Mouse (Mus musculus) lung, postnatal 4 days (tissue): Measurements from ENCODE around the gene Vrtn.

Experiments
- DNase-seq, 2 experiments: peaks; one replicate each; pipeline ENCODE4 v3.0.0; 2021

Vrtn gene

DNA sequence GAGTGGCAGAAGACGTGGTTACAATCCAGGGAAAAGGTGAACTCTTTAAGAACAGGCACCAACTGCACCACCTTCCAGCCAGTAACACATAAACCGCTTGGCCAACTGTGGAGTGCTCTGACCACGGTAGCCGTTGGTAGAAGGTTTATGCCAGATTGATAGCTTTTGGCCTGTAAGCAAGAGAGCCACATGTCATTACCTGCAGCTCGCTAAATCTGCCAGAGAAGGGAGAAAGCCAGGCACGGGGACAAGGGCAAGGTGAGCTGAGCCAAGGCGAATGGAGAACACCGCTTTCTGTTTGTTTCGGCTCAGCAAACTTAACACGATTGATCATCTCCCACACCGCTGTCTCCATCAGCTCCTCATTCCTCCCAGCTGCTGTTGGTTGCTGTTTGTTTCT is 48.2 kb downstream of the Vrtn start:
- DNase-seq: no peak

DNA sequence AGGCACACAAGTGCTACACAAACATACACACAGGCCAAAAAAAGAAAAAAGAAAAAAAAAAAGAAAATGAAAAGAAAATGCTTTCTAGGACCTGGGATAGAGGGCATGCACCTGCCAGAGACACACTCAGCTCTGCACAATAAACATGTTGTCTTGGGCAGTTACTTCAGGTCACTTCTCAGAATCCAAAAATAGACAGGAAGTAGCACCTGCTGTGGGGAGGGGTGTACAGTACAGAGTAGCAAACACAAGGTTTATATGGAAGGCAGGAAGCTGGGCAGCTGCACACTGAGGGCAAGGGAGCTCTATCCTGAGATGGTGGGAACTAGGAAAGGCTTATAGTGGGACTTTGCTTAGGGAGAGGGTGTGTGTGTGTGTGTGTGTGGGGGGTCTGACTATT is 50.5 kb downstream of the Vrtn start:
- no peak for DNase-seq

DNA sequence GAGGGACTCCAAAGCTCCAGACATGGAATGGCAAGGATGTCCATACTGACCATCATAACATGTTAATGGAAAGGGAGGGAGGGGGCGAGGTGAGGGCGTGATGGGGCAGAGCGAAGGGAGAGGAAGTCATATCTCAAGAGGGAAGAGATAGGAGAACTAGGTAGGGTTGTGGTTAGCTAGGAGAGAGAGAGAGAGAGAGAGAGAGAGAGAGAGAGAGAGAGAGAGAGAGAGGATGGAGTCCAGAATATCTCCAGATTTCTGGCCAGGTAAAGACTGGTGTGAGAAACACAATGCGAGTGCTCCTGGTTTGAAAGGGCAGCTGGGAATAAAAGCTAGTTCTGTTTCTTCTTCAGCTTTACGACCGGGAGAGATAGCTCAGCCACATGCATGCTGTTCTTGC is 51.3 kb downstream of the Vrtn start:
- no peak for DNase-seq

DNA sequence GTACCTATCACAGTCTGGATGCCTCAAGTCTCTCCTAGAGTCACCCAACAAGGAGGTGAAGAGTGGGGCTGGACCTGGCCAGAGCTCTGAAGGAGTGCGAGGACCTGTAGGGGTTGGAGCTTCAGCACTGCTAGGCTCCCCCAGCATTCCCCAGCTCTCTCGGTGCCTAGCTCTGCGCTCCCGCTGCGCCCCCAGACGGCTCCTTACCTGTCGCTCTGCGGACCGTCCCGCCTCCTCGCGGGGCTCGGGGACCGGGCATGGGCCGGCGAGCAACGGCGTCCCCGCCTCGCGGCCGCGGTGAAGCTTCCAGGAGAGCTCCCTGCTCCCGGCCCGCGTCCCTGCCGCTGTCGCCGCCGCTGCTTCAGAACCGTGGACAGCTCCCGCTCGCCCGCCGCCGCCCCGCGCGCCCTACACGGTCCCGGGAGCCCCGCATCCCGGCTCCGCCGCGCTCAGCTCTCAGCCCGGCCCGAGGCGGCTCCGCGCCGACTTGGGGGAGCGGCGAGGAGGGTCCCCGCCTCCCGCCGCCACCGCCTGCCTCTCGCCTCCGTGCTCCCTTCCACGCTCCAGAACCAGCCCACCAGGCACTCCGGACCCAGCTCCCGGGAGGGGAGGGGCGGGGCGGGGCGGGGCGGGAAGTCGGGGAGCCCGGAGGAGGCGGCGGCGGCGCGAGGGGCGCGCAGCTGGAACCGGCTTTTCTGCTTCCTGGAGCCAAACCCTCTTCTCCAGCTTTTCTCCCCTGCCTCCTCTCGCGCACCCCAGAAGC is 57.7 kb downstream of the Vrtn start, which contains the start of gene Syndig1l:
Gene Syndig1l, minus strand, starts transcription at position 513 of the 763 bp plus-strand sequence.
- DNase-seq: peak; percentile 82 to 86
